Comparison of ENCODE assay signal across 21 mouse cellular contexts in genomic region chr5:134920106-134920687, GRCm38 (mm10). TPM values are rescaled to one million over a fixed set of nuclear protein-coding genes. Genes with fewer than 3 reads are reported as not detected.
DNase-seq lines count a peak whose midpoint lies in the region; ATAC-seq and TF ChIP-seq lines count a peak whose summit lies in the region.
"Had no signal": no experiment of that assay in that cellular context is flagged by ENCODE, and none has a peak within 500 bp of the region (broad histone marks: within the 10 kb centered on the region; RNA-seq: fewer than 3 reads in every experiment).

No protein-coding gene starts in this region.

- no peaks in the 10 kb centered on the region for H3K36me3 ChIP-seq in forebrain, embryonic 14.5 days (ENCODE audit: control insufficient read depth, insufficient read depth, low read length)
- H3K36me3 ChIP-seq in forebrain, embryonic 13.5 days (ENCODE audit: poor library complexity, severe bottlenecking): no peaks in the 10 kb centered on the region
- H3K36me3 ChIP-seq in liver, embryonic 15.5 days (replicated peaks): no peaks in the 10 kb centered on the region
- H3K36me3 ChIP-seq: heart, embryonic 15.5 days; hindbrain, embryonic 10.5 days; midbrain, embryonic 13.5 days had no signal

- no peak overlapping the region for H3K4me2 ChIP-seq in forebrain, embryonic 14.5 days (ENCODE audit: low read length)
- no peak overlapping the region for H3K4me2 ChIP-seq in forebrain, embryonic 13.5 days
- H3K4me2 ChIP-seq in liver, embryonic 15.5 days: peak overlapping the region; percentile 63
- H3K4me2 ChIP-seq: heart, embryonic 15.5 days; midbrain, embryonic 13.5 days had no signal

- 57% methylated on average over 6 of the region's 6 CpGs for WGBS in forebrain, embryonic 14.5 days
- WGBS in forebrain, embryonic 13.5 days: 69% methylated on average over 6 of the region's 6 CpGs
- 45% methylated on average over 6 of the region's 6 CpGs for WGBS in liver, embryonic 15.5 days (ENCODE audit: insufficient replicate concordance)

- H3K27me3 ChIP-seq in forebrain, embryonic 14.5 days (replicated peaks; ENCODE audit: control insufficient read depth, insufficient read depth, low read length): no peaks in the 10 kb centered on the region
- H3K27me3 ChIP-seq in forebrain, embryonic 13.5 days: no peaks in the 10 kb centered on the region; the same call in 1 of the 2 replicates
- no peaks in the 10 kb centered on the region for H3K27me3 ChIP-seq in liver, embryonic 15.5 days
- H3K27me3 ChIP-seq: midbrain, embryonic 13.5 days had no signal

- no peak overlapping the region for H3K4me3 ChIP-seq in forebrain, embryonic 14.5 days (ENCODE audit: low read depth, low read length)
- no peak overlapping the region for H3K4me3 ChIP-seq in forebrain, embryonic 13.5 days
- 0 out of 2 replicates have a peak overlapping the region, but pooled peaks have one; percentile 11 for H3K4me3 ChIP-seq in liver, embryonic 15.5 days (replicated peaks)
- H3K4me3 ChIP-seq in gastrocnemius, adult 2 months: no peak overlapping the region
- H3K4me3 ChIP-seq: heart, embryonic 15.5 days; hindbrain, embryonic 10.5 days; midbrain, embryonic 13.5 days had no signal

- TF ChIP-seq CTCF in gastrocnemius, adult 2 months (IDR thresholded peaks at IDR 0.05): no peak

- H3K9me3 ChIP-seq in forebrain, embryonic 14.5 days (replicated peaks; ENCODE audit: control insufficient read depth, low read length): no peaks in the 10 kb centered on the region
- H3K9me3 ChIP-seq in forebrain, embryonic 13.5 days (replicated peaks): no peaks in the 10 kb centered on the region
- no peaks in the 10 kb centered on the region for H3K9me3 ChIP-seq in liver, embryonic 15.5 days (replicated peaks)
- H3K9me3 ChIP-seq: heart, embryonic 15.5 days; midbrain, embryonic 13.5 days had no signal

- H3K27ac ChIP-seq in forebrain, embryonic 14.5 days (ENCODE audit: low read depth, low read length): no peak overlapping the region
- no peak overlapping the region for H3K27ac ChIP-seq in forebrain, embryonic 13.5 days
- peak overlapping the region; percentile 98 for H3K27ac ChIP-seq in liver, embryonic 15.5 days (replicated peaks)
- no peak overlapping the region for H3K27ac ChIP-seq in gastrocnemius, adult 2 months
- H3K27ac ChIP-seq: heart, embryonic 15.5 days; hindbrain, embryonic 10.5 days; kidney, postnatal 0 days; midbrain, embryonic 13.5 days had no signal

- peak; percentile 30 for DNase-seq in forebrain, embryonic 14.5 days (ENCODE audit: low spot score)
- peak; percentile 49 for DNase-seq in MN1 (ENCODE audit: low spot score)
- DNase-seq in c-Kit-positive CD71-positive TER-119-positive erythroid progenitor cells, embryonic 14.5 days (ENCODE audit: low spot score): peak; percentile 52
- no peak for DNase-seq in gastrocnemius, adult 2 months
- no peak for DNase-seq in kidney, postnatal 14 days
- DNase-seq in embryo, embryonic 11 days: no peak
- DNase-seq: adrenal gland, postnatal 14 days; lung, postnatal 36 days; thymus, postnatal 14 days had no signal

- no peaks in the 10 kb centered on the region for H3K4me1 ChIP-seq in forebrain, embryonic 14.5 days (ENCODE audit: control insufficient read depth, insufficient read depth, low read length)
- H3K4me1 ChIP-seq in forebrain, embryonic 13.5 days: no peaks in the 10 kb centered on the region; the same call in 1 of the 2 replicates
- peaks cover 70% of the 10 kb centered on the region for H3K4me1 ChIP-seq in liver, embryonic 15.5 days (replicated peaks)
- H3K4me1 ChIP-seq: heart, embryonic 15.5 days; hindbrain, embryonic 10.5 days; midbrain, embryonic 13.5 days had no signal

- ATAC-seq in forebrain, embryonic 14.5 days: no peak
- no peak for ATAC-seq in forebrain, embryonic 13.5 days
- ATAC-seq in liver, embryonic 15.5 days (ENCODE audit: insufficient read depth): no peak
- ATAC-seq: midbrain, embryonic 13.5 days had no signal

- no peak overlapping the region for H3K9ac ChIP-seq in forebrain, embryonic 14.5 days (ENCODE audit: low read length)
- H3K9ac ChIP-seq in forebrain, embryonic 13.5 days: no peak overlapping the region
- peak overlapping the region; percentile 44 for H3K9ac ChIP-seq in liver, embryonic 15.5 days
- H3K9ac ChIP-seq: heart, embryonic 15.5 days; midbrain, embryonic 13.5 days had no signal

- intact Hi-C loops in gastrocnemius, adult 2 months (cut with DNase I): no loop called here

RNA-seq across cellular contexts. Expression of gene Cldn13, which starts 4.9 kb away (rescaled TPM):
- 0.22 TPM in 1 of 2 replicates, not detected in the other for polyA plus RNA-seq in forebrain, embryonic 14.5 days (2014; fragmentation: Nextera tagmentation; extraction: Ambion mirVana)
- 0.72 TPM in 1 of 2 replicates, not detected in the other for polyA plus RNA-seq in forebrain, embryonic 13.5 days (2015; fragmentation: Nextera tagmentation; extraction: Ambion mirVana)
- polyA plus RNA-seq in liver, embryonic 15.5 days (2015; fragmentation: Nextera tagmentation; extraction: Ambion mirVana): 278 and 316 TPM in 2 replicates
- total RNA-seq in gastrocnemius, adult 2 months (2021): not detected
- total RNA-seq: granulocyte monocyte progenitor cell, adult 5-6 weeks; layer of hippocampus, adult 8-10 months; left cerebral cortex, postnatal 14 days; liver, adult 2 months had no signal
- polyA plus RNA-seq: C2C12; liver, adult 2 months had no signal

RNA-seq across cellular contexts. Expression of gene Mettl27, which starts 12.0 kb away (rescaled TPM):
- 6.3 and 9.4 TPM in 2 replicates for polyA plus RNA-seq in forebrain, embryonic 14.5 days (2014; fragmentation: Nextera tagmentation; extraction: Ambion mirVana)
- 7.5 and 8.2 TPM in 2 replicates for polyA plus RNA-seq in forebrain, embryonic 13.5 days (2015; fragmentation: Nextera tagmentation; extraction: Ambion mirVana)
- polyA plus RNA-seq in liver, embryonic 15.5 days (2015; fragmentation: Nextera tagmentation; extraction: Ambion mirVana): 17.2 and 21.3 TPM in 2 replicates
- total RNA-seq in gastrocnemius, adult 2 months (2021): 1 to 10 TPM; 4.2 to 4.6 TPM

RNA-seq across cellular contexts. Expression of gene Tmem270, which starts 13.7 kb away (rescaled TPM):
- polyA plus RNA-seq in forebrain, embryonic 14.5 days (2014; fragmentation: Nextera tagmentation; extraction: Ambion mirVana): not detected in 2 replicates
- polyA plus RNA-seq in forebrain, embryonic 13.5 days (2015; fragmentation: Nextera tagmentation; extraction: Ambion mirVana): not detected in 2 replicates
- 0.13 TPM in 1 of 2 replicates, not detected in the other for polyA plus RNA-seq in liver, embryonic 15.5 days (2015; fragmentation: Nextera tagmentation; extraction: Ambion mirVana)
- total RNA-seq in gastrocnemius, adult 2 months (2021): not detected
- total RNA-seq: adrenal gland, postnatal 14 days; granulocyte monocyte progenitor cell, adult 5-6 weeks; layer of hippocampus, adult 8-10 months; left cerebral cortex, postnatal 14 days; liver, adult 2 months had no signal
- polyA plus RNA-seq: C2C12; heart, embryonic 15.5 days; hindbrain, embryonic 10.5 days; intestine, embryonic 14.5 days; kidney, postnatal 0 days; liver, adult 2 months; midbrain, embryonic 13.5 days had no signal

RNA-seq across cellular contexts. Expression of gene Cldn4, which starts 26.5 kb away (rescaled TPM):
- polyA plus RNA-seq in forebrain, embryonic 14.5 days (2014; fragmentation: Nextera tagmentation; extraction: Ambion mirVana): not detected in 2 replicates
- not detected in 2 replicates for polyA plus RNA-seq in forebrain, embryonic 13.5 days (2015; fragmentation: Nextera tagmentation; extraction: Ambion mirVana)
- 0.18 and 0.38 TPM in 2 replicates for polyA plus RNA-seq in liver, embryonic 15.5 days (2015; fragmentation: Nextera tagmentation; extraction: Ambion mirVana)
- total RNA-seq in gastrocnemius, adult 2 months (2021): not detected
- total RNA-seq: adrenal gland, postnatal 14 days; granulocyte monocyte progenitor cell, adult 5-6 weeks; layer of hippocampus, adult 8-10 months; left cerebral cortex, postnatal 14 days had no signal
- polyA plus RNA-seq: midbrain, embryonic 13.5 days had no signal

Comparison
In these comparisons a context has a peak if more than half of its experiments do, and no peak if none do; other contexts are left out.
1. DNase-seq: peak in forebrain, embryonic 14.5 days (single experiment), MN1 (single experiment) and c-Kit-positive CD71-positive TER-119-positive erythroid progenitor cells, embryonic 14.5 days (single experiment); none in gastrocnemius, adult 2 months (single experiment), kidney, postnatal 14 days (single experiment) and embryo, embryonic 11 days (single experiment).
2. RNA of gene Cldn13, which starts 4.9 kb away (polyA plus RNA-seq): 278 to 316 TPM in liver, embryonic 15.5 days; 0.22 TPM in forebrain, embryonic 14.5 days and 0.72 TPM in forebrain, embryonic 13.5 days; every median in the first group is over 100 times any median in the second.